Mouse (Mus musculus): ENCODE measurements around the gene Tceal3.
"Not testable (repeated sequence)": the region's sequence is repeated elsewhere in the genome, so short reads cannot be mapped to it uniquely, and the experiment has no call there.

DNA sequence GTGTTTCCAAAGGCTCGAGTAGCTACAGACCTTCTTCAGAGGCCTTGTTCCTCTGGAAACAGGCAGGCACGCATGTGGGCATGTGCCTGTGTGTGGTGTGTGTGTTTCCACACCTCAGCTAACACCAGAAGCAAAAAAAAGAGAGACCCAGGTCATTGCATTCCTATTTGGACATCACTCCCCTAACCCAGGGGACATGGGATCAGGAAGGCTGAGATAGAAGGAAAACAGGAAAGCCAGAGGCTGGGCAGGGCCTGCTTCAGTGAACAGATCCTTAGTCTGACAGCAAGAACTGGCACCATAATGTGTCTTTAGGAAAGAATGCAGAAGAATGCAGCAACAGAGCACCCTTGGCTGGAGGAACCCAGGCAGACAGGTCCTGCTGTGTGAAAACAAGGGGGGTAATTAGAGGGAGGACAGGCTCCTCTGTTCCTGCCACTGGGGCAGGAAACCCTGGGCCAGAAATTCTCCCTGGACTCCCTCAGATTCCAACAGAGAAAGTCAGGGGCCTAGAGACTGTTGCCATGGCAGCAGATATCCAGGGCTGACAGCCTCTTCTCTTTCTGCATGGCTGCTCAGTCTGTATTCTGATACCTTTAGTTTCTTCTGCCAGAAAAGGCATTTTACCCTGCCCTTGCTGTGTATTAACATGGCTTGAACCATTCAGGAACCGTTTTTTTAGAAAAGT, 101.1 kb downstream of the Tceal3 start:
- not testable (repeated sequence) for TF ChIP-seq CTCF (IDR thresholded peaks at IDR 0.05); POLR2A (IDR thresholded peaks at IDR 0.05; ENCODE audit: insufficient read depth, low read depth, low read length); EP300 (IDR thresholded peaks at IDR 0.05; ENCODE audit: insufficient read depth, low read depth, low read length)
